Mouse (Mus musculus) ES-E14 (cell line): ENCODE data around the gene Dync2h1. TPM values are rescaled to one million over a fixed set of nuclear protein-coding genes. Genes with fewer than 3 reads are reported as not detected.

ENCODE experiments used
- DNase-seq: peaks from one replicate; pipeline ENCODE4 v3.0.0-alpha.2; 2013; ENCODE audit warnings: low read depth, low spot score
- H3K27ac ChIP-seq: 2 replicates; pipeline ENCODE4 v1.5.1; 2012; ENCODE audit warnings: low read depth, mild to moderate bottlenecking, low read length, moderate library complexity, mixed read lengths; ENCODE audit not compliant: poor library complexity, insufficient read depth, severe bottlenecking
- H3K36me3 ChIP-seq: 2 replicates; pipeline ENCODE4 v1.6.1; 2012; ENCODE audit warnings: mild to moderate bottlenecking, low read length, moderate library complexity, mixed read lengths; ENCODE audit not compliant: control insufficient read depth, poor library complexity, insufficient read depth, severe bottlenecking
- H3K4me1 ChIP-seq, 2 experiments: fragments of 150-350 bp in 1 of 2; sonication (generic) in 1 of 2; 2 replicates each; pipeline ENCODE4 v1.6.1; 2012; ENCODE audit warnings: low read length in 2 of 2, mild to moderate bottlenecking in 1 of 2, mixed read lengths in 1 of 2; ENCODE audit not compliant: control insufficient read depth in 2 of 2, insufficient read depth in 2 of 2, poor library complexity in 1 of 2
- H3K4me3 ChIP-seq, 2 experiments: fragments of 150-350 bp in 1 of 2; sonication (generic) in 1 of 2; 2 replicates each; pipeline ENCODE4 v1.5.1; 2012; ENCODE audit warnings: low read length in 2 of 2, low read depth in 1 of 2, mild to moderate bottlenecking in 1 of 2, mixed read lengths in 1 of 2; ENCODE audit not compliant: insufficient read depth in 1 of 2, poor library complexity in 1 of 2, severe bottlenecking in 1 of 2
- H3K9ac ChIP-seq: 2 replicates; pipeline ENCODE4 v1.6.1; 2012; ENCODE audit warnings: low read depth, mild to moderate bottlenecking, low read length, mixed read lengths; ENCODE audit not compliant: poor library complexity, insufficient read depth, severe bottlenecking
- H3K9me3 ChIP-seq: fragments of 150-350 bp; sonication (generic); 2 replicates; pipeline ENCODE4 v1.6.1; 2012; ENCODE audit warnings: low read depth, mild to moderate bottlenecking, low read length; ENCODE audit not compliant: control insufficient read depth, insufficient read depth
- CHD2 ChIP-seq: IDR thresholded peaks from 2 replicates; pipeline ENCODE4 v1.6.1; 2014; ENCODE audit warnings: mild to moderate bottlenecking, low read depth, low read length, inconsistent platforms
- HCFC1 ChIP-seq: IDR thresholded peaks from 2 replicates; pipeline ENCODE4 v1.6.1; 2012; ENCODE audit warnings: low read length, inconsistent platforms, borderline replicate concordance; ENCODE audit not compliant: insufficient read depth
- MAFK ChIP-seq: IDR thresholded peaks from 2 replicates; pipeline ENCODE4 v1.6.1; 2014; ENCODE audit warnings: mild to moderate bottlenecking, low read depth, low read length, inconsistent platforms; ENCODE audit not compliant: insufficient read depth
- ZC3H11A ChIP-seq: IDR thresholded peaks from 2 replicates; pipeline ENCODE4 v1.6.1; 2012; ENCODE audit warnings: low read depth, mild to moderate bottlenecking, inconsistent platforms, low read length, borderline replicate concordance
- ZNF384 ChIP-seq: IDR thresholded peaks from 2 replicates; pipeline ENCODE4 v1.6.1; 2012; ENCODE audit warnings: low read depth, low read length, inconsistent platforms
- in situ Hi-C, 2 experiments: fragments of 600-800 bp; cut with MboI; formaldehyde crosslinking; loops; one replicate each; pipeline ENCODE4 v1.15.1; 2025; ENCODE audit warnings: low sequenced_read_pairs in 2 of 2, inconsistent platforms in 1 of 2; ENCODE audit not compliant: unreplicated experiment in 2 of 2
- total RNA-seq: library from RNA; depleted of rRNA; stranded (reverse); fragments of 300-350 nt; gene quantifications from 2 replicates; pipeline ENCODE4 v1.2.3, GENCODE M21; 2012

Gene Dync2h1
- total RNA-seq, 1 experiment, result 7.0 TPM

DNA sequence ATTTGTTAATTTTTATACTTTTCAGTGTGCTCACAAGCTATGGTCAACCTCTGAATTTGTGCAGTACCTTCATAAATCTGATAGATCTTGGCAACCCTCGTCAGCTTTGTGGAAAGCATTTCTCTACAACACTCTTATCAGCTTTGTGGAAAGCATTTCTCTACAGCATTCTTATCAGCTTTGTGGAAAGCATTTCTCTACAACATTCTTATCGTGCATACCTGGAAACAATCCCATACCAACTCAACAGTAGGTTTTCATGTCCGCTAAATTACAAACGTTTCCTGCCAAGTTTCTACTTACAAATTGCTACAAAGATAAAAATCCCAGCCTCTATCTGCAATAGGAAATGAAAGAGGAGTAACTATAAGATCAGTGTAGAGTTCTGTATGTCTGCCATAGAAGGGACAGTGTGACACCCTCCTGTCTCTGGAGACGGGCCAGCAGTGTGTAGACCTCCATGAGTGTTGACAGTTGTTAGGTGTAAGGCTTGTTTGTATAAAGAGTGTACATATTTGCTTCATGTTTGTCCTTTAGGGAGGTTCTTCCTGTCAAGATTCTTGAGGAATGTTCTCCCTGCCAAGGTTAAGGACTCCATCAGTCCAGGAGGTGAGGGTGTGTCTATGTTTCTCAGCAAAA, 141.5 kb downstream of the Dync2h1 start:
- DNase-seq, result no peak
- peaks cover 0 to 2% of the 10 kb centered on the region in 2 experiments; a peak in 1 of 4 replicates for H3K4me1 ChIP-seq
- in situ Hi-C loops, result no loop called here
- no peaks in the 10 kb centered on the region for H3K9me3 ChIP-seq
- H3K36me3 ChIP-seq, result no peaks in the 10 kb centered on the region
- no peak overlapping the region for H3K4me3 ChIP-seq
- no peak overlapping the region for H3K9ac ChIP-seq
- no peak for TF ChIP-seq ZC3H11A
- TF ChIP-seq CHD2, result no peak
- TF ChIP-seq HCFC1, result no peak
- no peak for TF ChIP-seq ZNF384
- TF ChIP-seq MAFK, result no peak
- H3K27ac ChIP-seq, result no peak overlapping the region

DNA sequence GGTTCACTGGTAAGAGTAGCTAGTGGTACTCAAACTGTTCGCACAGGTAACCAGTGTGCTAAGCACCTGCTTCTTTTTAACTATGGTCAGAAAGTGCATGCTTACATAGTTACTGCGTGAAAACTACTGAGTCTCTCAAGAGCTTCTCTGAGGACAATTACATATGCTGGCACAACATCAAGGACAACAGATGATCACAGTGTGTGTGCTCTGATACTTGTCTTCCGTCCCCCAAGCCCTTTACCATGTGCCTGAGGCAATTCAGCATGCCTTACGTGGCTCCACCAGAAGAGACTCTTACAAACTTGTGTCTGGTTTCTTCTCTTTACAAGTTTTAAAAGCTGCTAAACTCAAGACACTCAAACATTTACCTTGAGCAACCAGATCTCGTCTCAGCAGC, 143.0 kb downstream of the Dync2h1 start:
- H3K9ac ChIP-seq, result no peak overlapping the region
- no peak overlapping the region for H3K4me3 ChIP-seq
- no peak for TF ChIP-seq ZNF384
- no peaks in the 10 kb centered on the region for H3K9me3 ChIP-seq
- no peak for DNase-seq
- in situ Hi-C loops, result no loop called here
- H3K27ac ChIP-seq, result no peak overlapping the region
- H3K36me3 ChIP-seq, result no peaks in the 10 kb centered on the region
- no peaks in the 10 kb centered on the region for H3K4me1 ChIP-seq

DNA sequence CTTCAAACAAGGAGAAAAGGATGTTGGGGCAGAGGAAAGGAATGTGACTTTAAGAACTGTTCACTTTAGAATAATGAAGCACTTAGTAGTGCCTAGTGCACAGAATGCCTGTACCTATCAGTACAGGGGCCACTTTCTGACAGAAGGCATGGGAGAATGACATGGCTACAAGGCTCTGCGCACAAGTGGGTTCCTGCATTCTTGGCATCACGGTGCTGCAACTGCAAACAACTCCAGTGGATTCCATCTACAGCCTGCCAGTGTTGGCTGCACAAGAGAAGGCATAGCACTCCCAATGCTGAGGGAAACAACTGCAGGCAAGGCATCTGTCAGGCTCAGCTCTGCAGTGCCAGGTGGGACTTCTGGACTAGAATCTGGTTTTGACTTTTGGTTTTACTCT, 151.7 kb downstream of the Dync2h1 start:
- Histone ChIP-seq H3K4me1 (no peaks in the 10 kb centered on the region), H3K36me3 (no peaks in the 10 kb centered on the region)
- in situ Hi-C loops, result no loop called here

DNA sequence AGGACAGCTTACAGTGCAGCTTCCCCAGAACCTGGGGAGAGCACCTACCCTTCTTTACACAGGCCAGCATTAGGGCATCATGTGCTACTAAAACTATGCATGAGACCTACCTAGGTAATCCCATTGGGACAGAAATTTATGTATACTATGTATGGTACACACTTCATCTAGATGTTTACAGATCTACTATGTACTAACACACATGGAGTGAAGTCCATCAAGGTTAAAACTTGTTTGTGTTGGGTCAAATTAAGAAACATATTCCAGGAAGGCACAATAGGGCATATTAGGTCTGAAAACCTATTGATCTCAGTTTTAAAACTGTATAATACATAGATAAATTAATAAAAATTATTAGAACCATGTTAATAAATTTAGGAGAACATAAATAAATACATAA, 168.6 kb downstream of the Dync2h1 start:
- TF ChIP-seq ZC3H11A, result no peak
- TF ChIP-seq MAFK, result no peak
- TF ChIP-seq HCFC1, result no peak
- TF ChIP-seq ZNF384, result no peak
- TF ChIP-seq CHD2, result no peak
- Histone ChIP-seq H3K4me1 (no peaks in the 10 kb centered on the region), H3K9me3 (no peaks in the 10 kb centered on the region), H3K36me3 (no peaks in the 10 kb centered on the region), H3K27ac (no peak overlapping the region), H3K4me3 (no peak overlapping the region), H3K9ac (no peak overlapping the region)
- in situ Hi-C loops, result no loop called here
- DNase-seq, result no peak

More for the DNA sequence above, 151.7 kb downstream of the Dync2h1 start:
- no peaks in the 10 kb centered on the region for H3K9me3 ChIP-seq
- no peak overlapping the region for H3K27ac ChIP-seq
- H3K4me3 ChIP-seq, result no peak overlapping the region
- no peak overlapping the region for H3K9ac ChIP-seq
- no peak for DNase-seq
- TF ChIP-seq HCFC1 (no peak), ZNF384 (no peak), CHD2 (no peak), ZC3H11A (no peak), MAFK (no peak)

DNA sequence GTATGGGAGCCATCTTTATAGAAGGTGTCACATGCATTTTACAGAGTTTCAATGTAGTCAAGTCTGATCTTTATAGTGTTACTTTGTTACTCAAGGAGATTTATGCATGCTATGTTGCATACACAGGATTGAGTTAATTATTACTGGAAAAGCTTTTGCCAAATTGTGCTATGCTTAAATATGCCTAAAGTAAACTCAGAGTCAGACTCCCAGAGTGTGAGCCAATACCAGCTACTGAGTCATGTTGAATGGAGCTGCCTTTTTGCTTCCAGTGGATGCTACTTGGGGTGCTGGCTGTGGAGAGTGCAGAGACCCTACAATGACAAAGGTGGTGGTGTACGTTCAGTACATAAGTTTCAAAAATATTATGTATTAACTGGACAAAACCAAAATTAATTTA, 169.5 kb downstream of the Dync2h1 start:
- in situ Hi-C loops, result no loop called here

More for the DNA sequence above, 169.5 kb downstream of the Dync2h1 start:
- no peaks in the 10 kb centered on the region for H3K4me1 ChIP-seq
- no peaks in the 10 kb centered on the region for H3K36me3 ChIP-seq
- H3K4me3 ChIP-seq, result no peak overlapping the region
- no peak overlapping the region for H3K27ac ChIP-seq
- DNase-seq, result no peak
- no peak overlapping the region for H3K9ac ChIP-seq
- no peaks in the 10 kb centered on the region for H3K9me3 ChIP-seq
- TF ChIP-seq MAFK (no peak), ZNF384 (no peak), ZC3H11A (no peak), CHD2 (no peak), HCFC1 (no peak)
